ENCODE assay signal across 34 mouse cellular contexts in genomic region chr4:107134891-107135290, GRCm38 (mm10). TPM values are rescaled to one million over a fixed set of nuclear protein-coding genes. Genes with fewer than 3 reads are reported as not detected.
"Had no signal": no experiment of that assay in that cellular context is flagged by ENCODE, and none has a peak within 500 bp of the region (broad histone marks: within the 10 kb centered on the region; RNA-seq: fewer than 3 reads in every experiment).

No protein-coding gene starts in this region.

- H3K9ac ChIP-seq: heart, embryonic 13.5 days; heart, embryonic 15.5 days; hindbrain, embryonic 13.5 days; hindbrain, embryonic 15.5 days; intestine, embryonic 15.5 days; limb, embryonic 13.5 days; limb, embryonic 15.5 days; liver, embryonic 12.5 days; liver, embryonic 14.5 days had no signal

- H3K27ac ChIP-seq: heart, adult 2 months; heart, embryonic 13.5 days; heart, embryonic 15.5 days; hindbrain, embryonic 13.5 days; hindbrain, embryonic 15.5 days; intestine, embryonic 15.5 days; left cerebral cortex, adult 2 months; limb, embryonic 13.5 days; limb, embryonic 15.5 days; liver, embryonic 12.5 days; liver, embryonic 14.5 days had no signal

- H3K4me3 ChIP-seq: heart, adult 2 months; heart, embryonic 13.5 days; heart, embryonic 15.5 days; hindbrain, embryonic 13.5 days; hindbrain, embryonic 15.5 days; intestine, embryonic 15.5 days; layer of hippocampus, adult 2 months; left cerebral cortex, adult 2 months; limb, embryonic 13.5 days; limb, embryonic 15.5 days; liver, embryonic 12.5 days had no signal

- DNase-seq: gastrocnemius, postnatal 14 days; gastrocnemius, postnatal 36 days; heart, adult 11 months; heart, adult 2 months; heart, postnatal 14 days; heart, postnatal 36 days; kidney, adult 18-20 months; kidney, adult 8-10 months; kidney, postnatal 14 days; kidney, postnatal 4 days had no signal

- H3K27me3 ChIP-seq: hindbrain, embryonic 13.5 days; hindbrain, embryonic 15.5 days; intestine, embryonic 15.5 days; limb, embryonic 15.5 days; liver, embryonic 12.5 days had no signal

- H3K4me2 ChIP-seq: heart, embryonic 11.5 days; heart, embryonic 13.5 days; heart, embryonic 15.5 days; hindbrain, embryonic 13.5 days; hindbrain, embryonic 15.5 days; intestine, embryonic 15.5 days; limb, embryonic 13.5 days; limb, embryonic 15.5 days; liver, embryonic 12.5 days had no signal

- H3K36me3 ChIP-seq: heart, embryonic 15.5 days; hindbrain, embryonic 13.5 days; hindbrain, embryonic 15.5 days; limb, embryonic 13.5 days had no signal

- ATAC-seq: inflammation-experienced regulatory T-cells, adult 6 months; intestine, embryonic 15.5 days; intestine, postnatal 0 days; liver, embryonic 12.5 days had no signal

- H3K9me3 ChIP-seq: heart, embryonic 13.5 days; heart, embryonic 15.5 days; hindbrain, embryonic 13.5 days; hindbrain, embryonic 15.5 days; intestine, embryonic 15.5 days; limb, embryonic 13.5 days; limb, embryonic 15.5 days; liver, embryonic 12.5 days had no signal

RNA-seq across cellular contexts. Expression of gene Cdcp2, which starts 38.2 kb away (rescaled TPM):
- total RNA-seq: gastrocnemius, adult 18-20 months; gastrocnemius, adult 8-10 months; gastrocnemius, postnatal 14 days; gastrocnemius, postnatal 36 days; heart, adult 2 months; heart, postnatal 14 days; heart, postnatal 36 days; hematopoietic stem cell, adult 5-6 weeks; layer of hippocampus, adult 2 months; layer of hippocampus, postnatal 10 days; layer of hippocampus, postnatal 25 days; left cerebral cortex, adult 2 months; left cerebral cortex, postnatal 14 days; left cerebral cortex, postnatal 36 days; liver, adult 2 months had no signal
- polyA plus RNA-seq: heart, adult 2 months; heart, embryonic 11.5 days; heart, embryonic 13.5 days; heart, embryonic 15.5 days; heart, postnatal 0 days; inflammation-experienced regulatory T-cells, adult 6 months; intestine, embryonic 15.5 days; intestine, postnatal 0 days; limb, embryonic 11.5 days; limb, embryonic 15.5 days; liver, adult 2 months; liver, embryonic 12.5 days; liver, embryonic 14.5 days had no signal
